Mouse (Mus musculus): ENCODE measurements around the gene Scarf1.

DNA sequence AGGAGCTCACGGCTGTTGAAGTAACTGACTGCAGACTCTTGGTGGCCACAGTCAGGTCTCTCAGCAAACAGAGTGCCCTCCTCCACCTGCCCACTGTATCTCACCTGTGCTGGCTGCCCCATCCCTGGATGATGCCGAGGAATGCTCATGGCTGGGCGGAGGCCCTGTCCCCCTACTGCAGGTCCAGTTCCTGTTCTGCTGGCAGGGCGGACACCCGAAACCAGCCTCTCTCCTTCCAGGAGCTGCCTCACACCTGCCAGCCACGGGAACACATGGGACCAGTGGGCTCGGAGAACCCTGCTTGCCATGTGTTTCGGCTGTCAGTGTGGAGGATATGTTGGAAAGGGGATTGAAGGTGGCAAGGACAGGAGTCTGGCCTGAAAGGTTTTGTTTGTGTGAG lies 26.9 kb downstream of the Scarf1 start:
- TF ChIP-seq CTCF (IDR thresholded peaks at IDR 0.05; ENCODE audit: low read depth) (no peak), EP300 (IDR thresholded peaks at IDR 0.05; ENCODE audit: low read depth) (no peak)

Data from liver, embryonic 14.5 days (tissue).